Mouse (Mus musculus) embryonic fibroblast, embryonic 13.5 days (primary cell): ENCODE data around the gene Fggy.

Experiments
- CTCF ChIP-seq: IDR thresholded peaks from 2 replicates; pipeline ENCODE4 v1.5.1; 2011; ENCODE audit warnings: mild to moderate bottlenecking, control low read depth, low read length, moderate library complexity, borderline replicate concordance; ENCODE audit not compliant: insufficient read depth
- POLR2A ChIP-seq: IDR thresholded peaks from 2 replicates; pipeline ENCODE4 v1.6.1; 2011; ENCODE audit warnings: low read depth, mild to moderate bottlenecking, control low read depth, low read length, moderate library complexity

- TF ChIP-seq CTCF (no peak), POLR2A (no peak)
Observed at GRCm38 (mm10) chr4:95871216-95871881, 314.0 kb downstream of the Fggy start.
